Mouse (Mus musculus) left cerebral cortex, adult 2 months (tissue): Measurements from ENCODE around the gene Stac3. TPM values are rescaled to one million over a fixed set of nuclear protein-coding genes. Genes with fewer than 3 reads are reported as not detected.

Source experiments
- DNase-seq, 2 experiments: peaks; one replicate each; pipeline ENCODE4 v3.0.0; 2021 to 2022; ENCODE audit warnings: low spot score in 2 of 2, mixed read lengths in 1 of 2; ENCODE audit errors: extremely low spot score in 1 of 2
- H3K27ac ChIP-seq: fragments of 200-600 bp; 2 replicates; pipeline ENCODE4 v1.8.1; 2022
- H3K4me3 ChIP-seq: fragments of 200-600 bp; 2 replicates; pipeline ENCODE4 v1.8.1; 2022
- CTCF ChIP-seq: fragments of 200-600 bp; IDR thresholded peaks from 2 replicates; pipeline ENCODE4 v1.8.1; 2022; ENCODE audit warnings: antibody characterized with exemption, mild to moderate bottlenecking, moderate library complexity
- intact Hi-C: fragments of 180-260 bp; cut with DNase I; formaldehyde crosslinking; loops from one replicate; pipeline ENCODE4 v1.15.1; 2025
- long read RNA-seq, 2 experiments: library from polyadenylated mRNA; stranded (forward); transcript quantifications; one replicate each; pipeline ENCODE4 v2.0.0; 2021; ENCODE audit warnings: borderline mapping rate in 2 of 2
- total RNA-seq, 2 experiments: library from RNA; stranded (reverse); gene quantifications; 2 replicates each; pipeline ENCODE4 v1.2.3; 2021

Gene Stac3
- total RNA-seq, result 1 to 10 TPM; 2.6 to 9.9 TPM
- long read RNA-seq, experiment 1, result 0 reads
- long read RNA-seq, experiment 2, partial matches to known transcripts, result 0 of 1 reads
- long read RNA-seq, experiment 2, other reads (novel, unspliced or antisense), result 1 of 1 reads

DNA sequence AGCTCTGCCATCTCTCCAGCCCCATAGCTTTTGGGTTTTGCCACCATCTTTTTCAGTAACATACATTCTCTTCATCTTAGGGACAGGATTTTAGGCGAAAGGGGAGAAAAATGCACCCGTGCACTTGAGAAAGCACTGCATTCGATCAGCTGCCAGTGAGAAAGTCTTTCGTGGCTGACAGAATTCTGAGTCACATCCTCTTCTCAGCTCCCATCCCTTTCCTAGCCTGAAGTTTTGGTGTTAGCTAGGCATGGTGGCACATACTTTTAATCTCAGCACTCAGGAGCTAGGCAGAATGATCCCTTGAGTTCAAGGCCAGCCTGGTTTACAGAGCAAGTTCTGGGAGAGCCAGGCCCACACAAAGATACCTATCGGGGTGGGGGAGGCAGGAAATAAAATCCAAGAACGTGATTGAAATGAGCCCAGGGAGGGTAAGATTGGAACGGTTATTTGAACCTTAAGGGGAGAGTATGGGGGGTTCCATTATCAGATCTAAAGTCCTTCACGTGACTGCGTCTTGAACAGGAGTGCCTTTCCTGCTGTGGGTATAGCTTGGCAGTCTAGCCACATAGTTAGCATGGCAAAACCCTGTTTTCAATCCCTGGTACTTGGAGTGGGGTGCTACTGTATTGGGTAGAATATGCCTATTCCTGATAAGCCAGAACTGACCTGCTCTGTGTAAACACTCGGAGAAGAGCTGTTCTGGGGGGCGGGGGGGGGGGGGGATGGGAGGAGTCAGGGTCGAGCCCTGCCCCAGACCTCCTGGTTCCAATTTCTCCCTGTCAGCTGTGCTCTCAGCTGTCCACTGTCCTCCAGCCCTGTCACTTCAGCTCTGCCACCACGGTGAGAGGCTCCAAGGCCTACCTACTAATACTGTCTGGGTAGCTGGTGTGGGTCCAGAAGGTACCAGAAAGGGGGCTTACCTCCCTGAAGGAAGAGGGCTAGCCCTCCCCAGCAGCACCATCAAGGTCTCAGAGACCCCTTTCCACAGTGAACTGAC, at the start of gene Stac3:
Stac3 (plus strand) TSS at position 793 of the 1,000 bp plus-strand sequence.
- no peak for DNase-seq
- Histone ChIP-seq H3K4me3 (no peak within 1 kb of the TSS), H3K27ac (no peak within 1 kb of the TSS)
- no peak for TF ChIP-seq CTCF
- intact Hi-C loops, result no loop called here

DNA sequence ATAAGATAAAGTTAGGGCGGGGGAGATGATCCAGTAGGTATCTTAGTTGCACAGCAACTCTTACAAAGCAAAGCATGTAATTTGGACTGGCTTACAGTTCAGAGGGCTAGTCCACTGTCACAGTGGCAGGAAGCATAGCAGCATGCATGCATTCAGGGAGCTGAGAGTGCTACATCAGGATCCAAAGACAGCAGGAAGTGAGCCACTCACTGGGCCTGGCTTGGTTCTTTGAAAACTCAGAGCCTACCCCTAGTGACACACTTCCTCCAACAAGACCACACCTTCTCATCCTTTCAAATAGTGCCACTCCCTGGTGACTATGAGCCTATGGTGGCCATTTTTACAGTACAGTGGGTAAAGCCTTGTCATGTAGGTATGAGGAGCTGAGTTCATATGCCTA, 47.8 kb upstream of the Stac3 start:
- Histone ChIP-seq H3K27ac (no peak overlapping the region), H3K4me3 (no peak overlapping the region)
- intact Hi-C loops, result no loop called here
- no peak for TF ChIP-seq CTCF
- no peak for DNase-seq

DNA sequence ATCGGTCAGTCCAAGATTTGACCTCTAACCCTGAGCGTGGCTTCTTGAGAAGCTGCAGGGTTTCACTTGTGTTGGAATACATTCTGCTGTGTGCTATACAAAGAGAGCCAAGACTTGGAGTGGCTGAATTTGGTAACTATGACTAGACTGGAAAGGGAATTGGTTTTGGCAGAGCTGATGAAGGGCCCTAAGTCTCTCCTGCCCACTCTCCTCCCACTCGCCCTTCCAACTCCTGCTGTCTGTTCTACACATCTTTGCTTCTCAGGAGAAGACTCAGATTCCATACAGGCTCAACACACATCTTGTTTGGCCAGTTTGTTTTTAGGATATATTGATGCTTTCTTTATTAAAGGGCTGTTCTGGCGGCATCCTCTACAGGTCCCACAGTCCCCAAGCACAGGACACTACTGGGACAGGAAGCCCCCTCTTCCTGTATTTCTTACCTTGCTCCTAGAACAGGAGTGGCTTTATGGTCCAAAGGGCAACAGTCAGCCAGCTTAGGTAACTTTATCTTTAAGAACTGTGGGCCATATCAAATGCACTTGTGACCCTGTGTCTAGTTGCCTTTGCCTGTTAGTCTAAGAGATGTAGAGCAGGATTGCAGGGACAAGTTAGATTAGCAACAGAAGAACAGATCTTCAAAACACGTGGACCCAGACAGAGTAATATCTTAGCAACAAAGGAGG, 38.9 kb upstream of the Stac3 start:
- H3K27ac ChIP-seq, result 0 out of 2 replicates have a peak overlapping the region, but pooled peaks have one; percentile 7
- DNase-seq, result peak in 1 of 2 experiments; percentile 41
- H3K4me3 ChIP-seq, result no peak overlapping the region
- no peak for TF ChIP-seq CTCF
- intact Hi-C loops, result no loop called here

DNA sequence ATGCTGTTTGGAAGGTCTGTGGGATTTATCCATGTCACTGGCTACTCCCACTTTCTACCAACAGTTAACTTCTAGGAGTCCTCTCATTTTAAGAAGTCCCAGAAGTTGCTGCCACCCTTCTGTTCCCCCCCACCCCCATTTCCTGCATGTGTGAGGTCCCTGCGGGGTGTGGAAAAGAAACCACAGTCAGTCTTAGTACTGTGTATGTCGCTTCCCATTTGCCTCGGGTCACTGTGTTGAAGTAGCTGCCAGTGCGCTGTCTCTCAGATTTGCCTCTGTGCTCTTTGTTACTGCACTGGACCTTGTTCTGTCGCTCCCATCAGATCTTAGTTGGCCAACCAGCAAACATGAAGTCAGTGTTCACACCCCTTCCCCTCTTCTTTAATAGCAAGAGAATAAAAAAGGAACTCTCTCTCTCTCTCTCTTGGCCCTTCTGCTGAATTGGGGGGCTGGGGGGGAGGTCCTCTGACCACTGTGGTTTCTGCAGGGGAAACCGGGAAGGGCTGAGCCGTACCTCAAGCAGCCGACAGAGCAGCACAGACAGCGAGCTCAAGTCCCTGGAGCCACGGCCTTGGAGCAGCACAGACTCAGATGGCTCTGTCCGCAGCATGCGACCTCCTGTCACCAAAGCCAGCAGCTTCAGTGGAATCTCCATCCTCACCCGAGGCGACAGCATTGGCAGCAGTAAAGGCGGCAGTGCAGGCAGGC, 30.1 kb upstream of the Stac3 start:
- H3K4me3 ChIP-seq, result no peak overlapping the region
- TF ChIP-seq CTCF, result no peak
- intact Hi-C loops, result no loop called here
- no peak overlapping the region for H3K27ac ChIP-seq
- no peak for DNase-seq

DNA sequence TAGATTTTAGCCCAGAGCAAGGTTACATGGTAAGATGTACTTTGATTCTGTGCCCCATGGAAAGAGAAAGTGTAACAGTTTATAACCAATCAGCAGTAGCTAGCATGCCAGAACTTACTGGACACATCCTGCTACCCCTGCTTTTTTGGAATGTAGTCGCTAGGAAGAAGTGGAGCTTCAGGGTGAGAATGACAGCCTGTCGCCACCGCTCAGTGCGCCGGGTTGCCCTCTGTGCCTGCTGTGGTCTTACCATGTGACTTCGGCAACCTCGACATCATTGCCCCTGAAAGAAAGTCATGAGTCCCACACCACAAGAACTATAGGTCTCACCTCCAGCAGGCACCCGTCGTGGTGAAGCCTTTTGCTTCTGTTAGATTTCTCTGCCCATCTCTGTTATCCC, 28.8 kb upstream of the Stac3 start:
- H3K4me3 ChIP-seq, result no peak overlapping the region
- intact Hi-C loops, result no loop called here
- no peak for TF ChIP-seq CTCF
- DNase-seq, result no peak
- no peak overlapping the region for H3K27ac ChIP-seq

DNA sequence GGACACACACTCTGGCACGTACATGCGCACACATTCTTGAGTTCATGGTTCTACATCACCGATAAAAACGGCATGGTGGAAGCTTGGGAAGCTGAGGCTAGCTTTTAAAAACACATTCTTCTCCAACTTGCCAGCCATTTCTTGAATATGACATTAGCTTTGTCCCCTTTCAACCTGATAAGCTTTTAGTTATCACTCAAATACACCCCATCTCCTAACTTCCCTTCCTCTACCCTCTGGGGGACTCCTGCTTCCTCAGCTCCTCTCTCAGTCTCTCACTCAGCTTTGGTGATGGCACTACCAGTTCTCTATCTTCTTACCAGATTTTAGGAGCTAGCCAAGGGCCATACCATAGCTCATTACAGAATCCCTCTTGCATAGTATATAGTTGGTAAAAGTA, 26.3 kb upstream of the Stac3 start:
- no peak for DNase-seq
- H3K4me3 ChIP-seq, result no peak overlapping the region
- no peak overlapping the region for H3K27ac ChIP-seq
- intact Hi-C loops, result no loop called here
- no peak for TF ChIP-seq CTCF

DNA sequence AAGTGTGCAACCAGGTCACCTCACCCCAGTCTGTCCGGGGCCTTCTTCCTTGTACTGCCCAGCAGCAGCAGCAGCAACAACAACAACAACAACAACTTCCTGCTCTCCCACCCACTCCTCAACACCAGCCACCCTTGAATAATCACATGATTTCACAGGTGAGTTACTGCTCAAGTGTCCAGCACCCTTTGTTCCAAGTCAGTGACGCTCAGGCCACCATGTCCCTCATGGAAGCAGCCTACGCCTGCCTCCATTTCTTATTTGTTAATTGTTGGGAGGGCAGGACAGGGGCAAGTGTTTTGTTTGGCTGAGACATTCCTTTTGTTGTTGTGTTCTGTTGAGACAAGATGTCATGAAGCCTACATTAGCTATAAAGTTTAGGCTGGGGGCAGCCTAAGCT, 24.9 kb upstream of the Stac3 start:
- intact Hi-C loops, result no loop called here
- Histone ChIP-seq H3K4me3 (no peak overlapping the region), H3K27ac (no peak overlapping the region)
- no peak for DNase-seq
- TF ChIP-seq CTCF, result no peak

DNA sequence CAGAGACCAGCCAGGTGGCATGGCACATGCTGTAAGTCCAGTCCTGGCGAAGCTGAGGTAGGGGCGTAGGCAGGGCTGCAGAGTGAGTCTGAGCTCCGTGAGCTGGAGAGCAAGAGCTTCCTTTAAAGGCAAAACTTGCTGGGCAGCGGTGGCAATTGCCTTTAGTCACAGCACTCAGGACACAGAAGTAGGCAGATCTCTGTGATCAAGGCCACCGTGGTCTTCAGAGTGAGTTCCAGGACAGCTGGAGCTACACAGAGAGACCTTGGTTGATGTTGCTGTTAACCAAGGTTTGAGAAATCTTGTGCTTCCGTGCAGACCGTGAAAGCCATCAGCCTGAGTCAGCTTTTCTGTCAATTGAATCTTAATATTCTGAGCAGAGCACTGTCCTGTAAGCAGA, 24.2 kb upstream of the Stac3 start:
- no peak for DNase-seq
- Histone ChIP-seq H3K27ac (peak overlapping the region; percentile 1; the same call in 1 of the 2 replicates), H3K4me3 (no peak overlapping the region)
- no peak for TF ChIP-seq CTCF
- intact Hi-C loops, result no loop called here

DNA sequence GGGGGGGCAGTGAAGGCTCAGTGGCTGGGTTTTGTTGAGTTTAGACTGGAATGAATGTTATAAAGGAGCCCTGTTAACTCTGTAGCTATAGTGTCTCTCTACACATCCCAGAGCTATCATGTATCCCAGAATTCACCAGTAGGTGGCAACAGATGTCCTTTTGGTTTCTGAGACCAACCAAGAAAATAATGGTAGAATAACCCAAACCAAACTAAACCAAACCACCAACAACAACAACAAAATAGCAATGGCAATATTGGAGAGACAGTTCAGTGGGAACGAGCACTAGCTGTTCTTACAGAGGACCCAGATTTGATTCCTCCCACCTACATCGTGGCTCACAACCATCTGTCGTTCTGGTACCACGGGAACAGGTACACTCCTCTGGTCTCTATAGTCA, 22.4 kb upstream of the Stac3 start:
- intact Hi-C loops, result no loop called here
- Histone ChIP-seq H3K27ac (no peak overlapping the region), H3K4me3 (no peak overlapping the region)
- DNase-seq, result no peak
- peak; percentile 63 for TF ChIP-seq CTCF

DNA sequence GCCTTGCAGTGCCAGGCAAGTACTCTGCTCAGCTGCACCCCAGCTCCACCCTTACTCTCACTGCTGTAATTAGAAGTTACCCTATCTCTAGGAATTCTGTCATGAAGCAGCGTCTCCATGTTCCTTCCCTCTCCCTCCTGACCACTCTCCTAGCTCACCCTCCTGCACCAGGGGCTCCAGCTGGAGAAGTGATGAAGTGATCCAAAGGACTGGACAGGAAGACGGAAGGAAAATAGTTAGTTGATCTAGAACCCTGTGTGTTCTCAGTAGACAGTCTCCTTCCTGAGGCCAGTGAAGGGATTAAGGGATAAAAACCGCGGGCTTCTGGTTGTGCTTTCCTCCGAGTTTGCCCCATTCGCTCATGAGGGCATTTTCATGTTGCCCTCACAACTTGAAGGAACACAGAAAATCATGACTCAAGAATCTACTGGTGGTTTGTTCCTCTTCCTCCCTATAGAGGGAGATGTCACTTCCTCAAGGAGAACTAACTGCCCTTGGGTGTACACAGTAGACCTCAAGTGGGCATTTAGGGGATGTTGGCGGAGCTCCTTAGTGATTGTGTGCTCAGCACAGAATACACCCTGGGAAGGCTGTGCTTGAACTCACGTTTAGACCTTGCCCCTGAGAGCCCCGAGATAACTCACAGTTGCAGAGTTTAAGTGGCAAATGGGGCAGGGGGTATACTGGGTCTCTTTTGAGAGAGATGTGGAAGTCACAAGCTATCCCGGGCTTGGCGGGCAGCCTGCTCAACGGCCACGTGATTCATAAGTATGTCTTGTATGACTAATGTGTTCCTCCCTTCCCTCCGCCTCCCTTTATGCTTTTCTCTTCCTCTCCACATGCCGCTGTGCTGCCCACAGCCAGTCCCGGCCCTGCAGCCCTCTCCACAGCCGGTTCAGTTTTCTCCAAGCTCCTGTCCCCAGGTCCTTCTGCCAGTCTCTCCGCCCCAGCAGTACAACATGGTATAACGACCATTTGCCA, 20.4 kb upstream of the Stac3 start:
- Histone ChIP-seq H3K4me3 (no peak overlapping the region), H3K27ac (peak overlapping the region; percentile 28; the same call in 1 of the 2 replicates)
- intact Hi-C loops, result loop anchor here (5.0 kb wide), 1 partner anchor 129 kb away; the partner anchor contains the start of gene Inhbe
- peak; percentile 25 for TF ChIP-seq CTCF
- peak; percentile 42 to 69 for DNase-seq
